Mouse (Mus musculus) activated CD4-positive, CD25-positive, alpha-beta regulatory T cell, adult 9 weeks (primary cell): ENCODE results near the gene Ppp1r2. TPM values are rescaled to one million over a fixed set of nuclear protein-coding genes. Genes with fewer than 3 reads are reported as not detected.

ENCODE experiments used
- polyA plus RNA-seq: library from polyadenylated mRNA; unstranded; fragments of 100-300 nt; shearing (Covaris generic); gene quantifications from one replicate; pipeline ENCODE4 v1.2.1, GENCODE M21; 2017

The Ppp1r2 gene
- polyA plus RNA-seq: 16.5 TPM

GRCm38 (mm10) chr16:31274674-31275460, at the start of gene Ppp1r2:
Ppp1r2 (minus strand) TSS chr16:31275277.

GRCm38 (mm10) chr16:31314497-31315233, 39.6 kb upstream of the Ppp1r2 start, which contains the start of gene Apod:
Apod (minus strand) TSS chr16:31314808.

Other genes starting within 250 kb of the Ppp1r2 start
- 28.9 TPM for gene Xxylt1, start 193.8 kb downstream of the Ppp1r2 start, polyA plus RNA-seq
- 24.8 TPM for gene Acap2, start 74.0 kb downstream of the Ppp1r2 start, polyA plus RNA-seq
- gene Apod, start 39.5 kb upstream of the Ppp1r2 start, polyA plus RNA-seq: not detected
- 53.0 TPM for gene Bdh1, start 147.0 kb upstream of the Ppp1r2 start, polyA plus RNA-seq